Mouse (Mus musculus) layer of hippocampus, postnatal 25 days (tissue): ENCODE data around the gene 4933403O08Rik. TPM values are rescaled to one million over a fixed set of nuclear protein-coding genes. Genes with fewer than 3 reads are reported as not detected.

Experiments
- DNase-seq, 2 experiments: peaks; one replicate each; pipeline ENCODE4 v3.0.0; 2022; ENCODE audit warnings: mixed read lengths in 2 of 2, low spot score in 1 of 2; ENCODE audit errors: extremely low spot score in 1 of 2
- total RNA-seq, 2 experiments: library from RNA; stranded (reverse); gene quantifications; 2 replicates each; pipeline ENCODE4 v1.2.3; 2021

The 4933403O08Rik gene
- total RNA-seq = not detected

DNA sequence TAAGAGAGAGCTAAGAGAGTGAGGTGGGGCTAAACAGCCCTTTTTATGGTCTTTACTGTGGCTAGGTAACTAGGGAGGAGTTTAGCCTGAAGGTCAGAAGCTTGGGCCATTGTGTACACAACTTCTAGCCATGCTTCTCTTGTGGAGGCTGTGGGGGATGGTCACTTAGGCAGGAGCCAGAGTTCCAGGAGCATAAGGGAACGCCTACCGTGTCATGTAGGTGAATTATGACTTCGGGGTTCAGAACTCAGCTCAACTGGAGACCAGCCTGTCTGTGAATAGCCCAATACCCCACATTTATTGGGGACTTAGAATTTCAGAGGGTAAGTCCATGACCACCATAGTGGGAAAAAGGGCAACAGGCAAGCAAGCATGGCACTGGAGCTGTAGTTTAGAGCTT lies at the start of gene 4933403O08Rik:
TSS of gene 4933403O08Rik (plus strand) at position 301 of the 400 bp plus-strand sequence.
- no peak for DNase-seq

DNA sequence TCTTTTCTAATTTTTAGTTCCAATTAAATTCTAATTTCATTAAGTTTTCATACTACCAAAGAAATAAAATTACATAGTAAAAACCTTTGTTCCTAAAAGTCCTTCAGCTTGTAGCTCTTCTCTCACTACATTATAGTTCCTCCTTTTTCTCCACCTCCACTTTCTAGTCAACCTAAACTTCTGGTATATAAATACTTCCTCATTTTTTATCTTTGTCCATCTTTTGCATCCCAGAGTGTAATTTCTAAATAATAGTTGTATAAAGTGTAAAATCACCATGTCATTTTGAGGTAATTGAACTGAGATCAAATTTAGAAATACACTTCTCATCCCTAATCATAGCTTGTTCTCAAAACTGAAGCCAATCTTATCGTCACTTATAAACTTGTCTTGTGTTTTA lies 4.1 kb downstream of the 4933403O08Rik start:
- DNase-seq = no peak

DNA sequence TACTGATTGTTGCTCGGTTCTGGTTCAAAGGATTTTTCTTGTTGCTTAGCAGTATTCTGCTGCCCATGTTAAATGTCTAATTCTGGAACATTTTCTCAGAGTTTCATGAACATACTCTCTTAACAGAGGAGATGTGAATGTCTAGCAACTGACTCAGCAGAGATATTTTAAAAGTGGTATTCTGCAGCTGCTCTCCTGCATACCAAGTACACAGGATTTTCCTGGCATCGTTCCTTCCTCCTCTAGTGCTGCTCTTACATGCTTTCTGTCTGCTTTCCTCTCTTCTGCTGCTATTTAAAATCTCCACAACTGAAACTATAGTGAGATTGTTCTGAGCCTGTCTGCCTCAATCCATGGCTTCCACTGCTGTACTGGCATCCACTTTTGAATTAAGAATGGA lies 16.7 kb downstream of the 4933403O08Rik start:
- DNase-seq = no peak

DNA sequence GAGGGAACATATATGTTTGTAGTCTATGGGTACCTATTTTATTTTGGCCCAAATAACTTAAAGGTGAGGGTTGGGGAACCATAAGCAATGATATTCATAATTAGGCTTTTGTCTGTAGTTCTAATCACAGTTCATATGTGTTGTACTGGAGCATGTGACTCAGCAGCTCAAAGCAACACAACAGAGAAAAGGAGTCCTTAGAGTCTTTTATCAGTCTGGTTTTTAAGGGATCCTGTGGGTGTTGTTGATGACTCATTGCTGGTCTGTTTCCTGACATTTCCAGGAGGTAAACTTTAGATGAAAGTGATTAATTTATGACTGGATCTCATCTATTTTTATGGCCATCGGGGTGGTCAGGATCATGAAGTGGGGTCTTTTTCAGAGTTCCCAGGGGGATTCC lies 34.7 kb downstream of the 4933403O08Rik start:
- no peak for DNase-seq

Other genes starting within 250 kb of the 4933403O08Rik start
- not detected for gene Tex16, start 228.0 kb upstream of the 4933403O08Rik start, total RNA-seq
- gene Apool, start 72.3 kb downstream of the 4933403O08Rik start, total RNA-seq = 1 to 10 TPM; 5.4 to 5.7 TPM
- not detected for gene Satl1, start 167.7 kb downstream of the 4933403O08Rik start, total RNA-seq